In genomic region chr1:34642304-34642893, GRCm38 (mm10) we compare ENCODE assay signal across 8 mouse cellular contexts.
DNase-seq lines count a peak whose midpoint lies in the region; ATAC-seq and TF ChIP-seq lines count a peak whose summit lies in the region.

No protein-coding gene starts in this region.

- WGBS in lung, postnatal 0 days = 33% methylated on average over 13 of the region's 13 CpGs

- H3K36me3 ChIP-seq in lung, postnatal 0 days (ENCODE audit: insufficient read depth, low read length) = no peaks in the 10 kb centered on the region

- H3K4me2 ChIP-seq in lung, postnatal 0 days (replicated peaks; ENCODE audit: low read depth, low read length) = no peak overlapping the region

- peak; percentile 88 for TF ChIP-seq CTCF in lung, postnatal 0 days (IDR thresholded peaks at IDR 0.05)

- H3K9me3 ChIP-seq in lung, postnatal 0 days (ENCODE audit: low read length) = no peaks in the 10 kb centered on the region

- no peak overlapping the region for H3K9ac ChIP-seq in lung, postnatal 0 days (replicated peaks; ENCODE audit: low read depth)

- H3K27me3 ChIP-seq in lung, postnatal 0 days (replicated peaks; ENCODE audit: insufficient read depth, low read length) = no peaks in the 10 kb centered on the region

- H3K4me1 ChIP-seq in lung, postnatal 0 days (ENCODE audit: insufficient read depth, low read depth, low read length) = no peaks in the 10 kb centered on the region

- no peak for TF ChIP-seq EP300 in lung, postnatal 0 days (IDR thresholded peaks at IDR 0.05)

- ATAC-seq in lung, postnatal 0 days = no peak

- H3K4me3 ChIP-seq in lung, postnatal 0 days (ENCODE audit: low read depth, low read length) = no peak overlapping the region

- no peak overlapping the region for H3K27ac ChIP-seq in lung, postnatal 0 days (ENCODE audit: low read length)

- peak; percentile 56 for DNase-seq in 416B (ENCODE audit: low read depth)
- DNase-seq in Muller cell, postnatal 12 days (ENCODE audit: inconsistent ontology term) = peak; percentile 41
- DNase-seq in cerebellum, postnatal 10 days = peak; percentile 88 to 92
- DNase-seq in frontal cortex, postnatal 14 days (ENCODE audit: low spot score in 2 of 2) = peak; percentile 17 to 60
- DNase-seq in kidney, postnatal 14 days = peak; percentile 20
- DNase-seq in lung, postnatal 0 days (ENCODE audit: low spot score) = peak; percentile 49
- DNase-seq in retina, embryonic 14.5 days (ENCODE audit: low spot score) = peak; percentile 84
- DNase-seq in urinary bladder, postnatal 25 days (ENCODE audit: low spot score) = peak; percentile 77

Comparison
In these comparisons a context has a peak if more than half of its experiments do, and no peak if none do; other contexts are left out.
1. DNase-seq: peak in every context shown above with its lines; median percentile 90 in cerebellum, postnatal 10 days; 84 in retina, embryonic 14.5 days; 77 in urinary bladder, postnatal 25 days; 56 in 416B; 49 in lung, postnatal 0 days; 41 in Muller cell, postnatal 12 days; 38 in frontal cortex, postnatal 14 days; 20 in kidney, postnatal 14 days.